Mouse (Mus musculus): ENCODE measurements at regions not wholly inside any gene's neighbourhood (a gene's known extent, or its start where the extent isn't known, plus 50 kb on each side); places are given as distances from the start of the nearest gene placed in this dataset.
"Not testable (repeated sequence)": the region's sequence is repeated elsewhere in the genome, so short reads cannot be mapped to it uniquely, and the experiment has no call there.

DNA sequence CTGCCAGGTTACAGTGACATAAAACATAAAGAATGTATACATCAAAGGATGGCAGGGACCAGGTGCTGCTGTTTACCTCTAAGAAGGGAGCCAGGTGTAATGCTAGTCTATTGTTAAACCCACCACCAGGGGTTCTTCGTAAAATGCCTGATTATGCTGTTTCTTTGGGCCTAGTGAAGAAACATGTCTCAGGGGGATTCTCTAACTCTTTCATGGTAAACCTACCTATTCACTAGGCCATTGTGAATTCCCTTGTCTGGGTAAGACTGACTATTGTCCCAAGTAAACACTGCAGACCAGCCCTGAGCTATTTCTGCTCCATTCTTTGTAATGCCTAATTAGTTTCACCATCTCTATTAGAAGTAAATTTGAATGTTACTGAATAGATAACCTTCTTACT lies 194.3 kb upstream of the Tmem47 start:
- not testable (repeated sequence) for TF ChIP-seq TCF12 (IDR thresholded peaks at IDR 0.05; ENCODE audit: insufficient read depth, poor library complexity, severe bottlenecking); USF1 (IDR thresholded peaks at IDR 0.05; ENCODE audit: low read depth); POLR2A (IDR thresholded peaks at IDR 0.05; ENCODE audit: insufficient read length, low read depth); SRF (IDR thresholded peaks at IDR 0.05; ENCODE audit: control insufficient read depth, insufficient read length, low read depth); E2F4 (IDR thresholded peaks at IDR 0.05; ENCODE audit: insufficient read depth); MAX (IDR thresholded peaks at IDR 0.05; ENCODE audit: low read depth)

Data from myocyte (in vitro differentiated cells).